Mouse (Mus musculus): ENCODE data around the gene Tm4sf5. TPM values are rescaled to one million over a fixed set of nuclear protein-coding genes. Genes with fewer than 3 reads are reported as not detected.
"Not testable (repeated sequence)": the region's sequence is repeated elsewhere in the genome, so short reads cannot be mapped to it uniquely, and the experiment has no call there.

Gene Tm4sf5
- polyA plus RNA-seq, 2 experiments = 0.90 to 2.1 TPM

- Histone ChIP-seq H3K4me1 (replicated peaks; ENCODE audit: control insufficient read depth in 2 of 2, insufficient read depth in 2 of 2, low read length in 1 of 2) (peaks cover 3 to 8% of the 10 kb centered on the region in 2 experiments; a peak in 3 of 4 replicates), H3K27me3 (ENCODE audit: control insufficient read depth, insufficient read depth, low read length) (no peaks in the 10 kb centered on the region), H3K4me2 (ENCODE audit: low read depth) (no peak overlapping the region), H3K27ac (no peak overlapping the region), H3K36me3 (replicated peaks; ENCODE audit: control insufficient read depth, insufficient read depth, low read depth) (peaks cover 16% of the 10 kb centered on the region), H3K4me3 (ENCODE audit: insufficient read depth in 1 of 2, low read depth in 2 of 2, low read length in 2 of 2) (no peak overlapping the region), H3K9me3 (ENCODE audit: control insufficient read depth, low read length) (no peaks in the 10 kb centered on the region), H3K9ac (replicated peaks) (no peak overlapping the region)
- TF ChIP-seq CTCF (IDR thresholded peaks at IDR 0.05; ENCODE audit: low read depth) (no peak), EP300 (IDR thresholded peaks at IDR 0.05; ENCODE audit: low read depth) (no peak)
- 69% methylated on average over 7 of the region's 7 CpGs for WGBS (ENCODE audit: insufficient replicate concordance)
- ATAC-seq (ENCODE audit: insufficient read depth) = no peak
- DNase-seq (ENCODE audit: low read depth in 3 of 3, low spot score in 3 of 3) = no peak
These were observed 23.6 kb downstream of the Tm4sf5 start for GRCm38 (mm10) chr11:70528610-70529009.

- not testable (repeated sequence) for H3K27me3 ChIP-seq (ENCODE audit: control insufficient read depth, insufficient read depth, low read length); ATAC-seq (ENCODE audit: insufficient read depth); H3K27ac ChIP-seq; H3K4me2 ChIP-seq (ENCODE audit: low read depth); DNase-seq (ENCODE audit: low read depth in 3 of 3, low spot score in 3 of 3); H3K9me3 ChIP-seq (ENCODE audit: control insufficient read depth, low read length); H3K4me1 ChIP-seq (replicated peaks; ENCODE audit: control insufficient read depth in 2 of 2, insufficient read depth in 2 of 2, low read length in 1 of 2); H3K9ac ChIP-seq (replicated peaks); H3K4me3 ChIP-seq (ENCODE audit: insufficient read depth in 1 of 2, low read depth in 2 of 2, low read length in 2 of 2)
- WGBS (ENCODE audit: insufficient replicate concordance) = 61% methylated on average over 2 of the region's 2 CpGs
- peaks cover 16% of the 10 kb centered on the region for H3K36me3 ChIP-seq (replicated peaks; ENCODE audit: control insufficient read depth, insufficient read depth, low read depth)
These were observed 26.0 kb downstream of the Tm4sf5 start for GRCm38 (mm10) chr11:70531065-70531464.

GRCm38 (mm10) chr11:70532839-70533238 lies 27.8 kb downstream of the Tm4sf5 start, which contains the start of gene Gm40193:
Gm40193 (minus strand) TSS chr11:70532939.
- H3K4me2 ChIP-seq (ENCODE audit: low read depth) = no peak within 1 kb of the TSS
- H3K9ac ChIP-seq (replicated peaks) = no peak within 1 kb of the TSS
- no peaks in the 10 kb centered on the region for H3K27me3 ChIP-seq (ENCODE audit: control insufficient read depth, insufficient read depth, low read length)
- ATAC-seq (ENCODE audit: insufficient read depth) (no peak), DNase-seq (ENCODE audit: low read depth in 3 of 3, low spot score in 3 of 3) (no peak)
- peaks cover 3% of the 10 kb centered on the region; the same call in 1 of the 2 replicates for H3K36me3 ChIP-seq (replicated peaks; ENCODE audit: control insufficient read depth, insufficient read depth, low read depth)
- TF ChIP-seq EP300 (IDR thresholded peaks at IDR 0.05; ENCODE audit: low read depth) (no peak), CTCF (IDR thresholded peaks at IDR 0.05; ENCODE audit: low read depth) (no peak)
- H3K4me1 ChIP-seq (replicated peaks; ENCODE audit: control insufficient read depth in 2 of 2, insufficient read depth in 2 of 2, low read length in 1 of 2) = no peaks in the 10 kb centered on the region
- H3K9me3 ChIP-seq (ENCODE audit: control insufficient read depth, low read length) = no peaks in the 10 kb centered on the region
- no peak within 1 kb of the TSS for H3K27ac ChIP-seq
- WGBS (ENCODE audit: insufficient replicate concordance) = 73% methylated on average over 6 of the region's 6 CpGs
- no peak within 1 kb of the TSS for H3K4me3 ChIP-seq (ENCODE audit: insufficient read depth in 1 of 2, low read depth in 2 of 2, low read length in 2 of 2)

- DNase-seq (ENCODE audit: low read depth in 3 of 3, low spot score in 3 of 3) (no peak), ATAC-seq (ENCODE audit: insufficient read depth) (no peak)
- Histone ChIP-seq H3K4me3 (ENCODE audit: insufficient read depth in 1 of 2, low read depth in 2 of 2, low read length in 2 of 2) (peak overlapping the region; percentile 41 to 53), H3K36me3 (replicated peaks; ENCODE audit: control insufficient read depth, insufficient read depth, low read depth) (no peaks in the 10 kb centered on the region), H3K27ac (no peak overlapping the region), H3K9me3 (ENCODE audit: control insufficient read depth, low read length) (no peaks in the 10 kb centered on the region), H3K4me2 (ENCODE audit: low read depth) (peak overlapping the region; percentile 53), H3K27me3 (ENCODE audit: control insufficient read depth, insufficient read depth, low read length) (peaks cover 25% of the 10 kb centered on the region), H3K4me1 (replicated peaks; ENCODE audit: control insufficient read depth in 2 of 2, insufficient read depth in 2 of 2, low read length in 1 of 2) (no peaks in the 10 kb centered on the region), H3K9ac (replicated peaks) (no peak overlapping the region)
- WGBS (ENCODE audit: insufficient replicate concordance) = 19% methylated on average over 9 of the region's 9 CpGs
- TF ChIP-seq EP300 (IDR thresholded peaks at IDR 0.05; ENCODE audit: low read depth) = no peak
- no peak for TF ChIP-seq CTCF (IDR thresholded peaks at IDR 0.05; ENCODE audit: low read depth)
These were observed 34.4 kb downstream of the Tm4sf5 start for GRCm38 (mm10) chr11:70539423-70539822.

- Histone ChIP-seq H3K27ac (no peak within 1 kb of the TSS), H3K9me3 (ENCODE audit: control insufficient read depth, low read length) (no peaks in the 10 kb centered on the region), H3K27me3 (ENCODE audit: control insufficient read depth, insufficient read depth, low read length) (peaks cover 25% of the 10 kb centered on the region), H3K4me1 (replicated peaks; ENCODE audit: control insufficient read depth in 2 of 2, insufficient read depth in 2 of 2, low read length in 1 of 2) (no peaks in the 10 kb centered on the region), H3K4me3 (ENCODE audit: insufficient read depth in 1 of 2, low read depth in 2 of 2, low read length in 2 of 2) (peak within 1 kb of the TSS; percentile 41 to 53), H3K4me2 (ENCODE audit: low read depth) (peak within 1 kb of the TSS; percentile 53), H3K9ac (replicated peaks) (0 out of 2 replicates have a peak within 1 kb of the TSS, but pooled peaks have one; percentile 5), H3K36me3 (replicated peaks; ENCODE audit: control insufficient read depth, insufficient read depth, low read depth) (no peaks in the 10 kb centered on the region)
- peak in 2 of 3 experiments; percentile 44 to 45 for DNase-seq (ENCODE audit: low read depth in 3 of 3, low spot score in 3 of 3)
- TF ChIP-seq CTCF (IDR thresholded peaks at IDR 0.05; ENCODE audit: low read depth) = peak; percentile 65
- TF ChIP-seq EP300 (IDR thresholded peaks at IDR 0.05; ENCODE audit: low read depth) = no peak
- under 1% methylated on average over 45 of the region's 65 CpGs for WGBS (ENCODE audit: insufficient replicate concordance)
- ATAC-seq (ENCODE audit: insufficient read depth) = peak; percentile 91
These were observed 35.0 kb downstream of the Tm4sf5 start, which contains the start of gene Pld2 for GRCm38 (mm10) chr11:70539877-70540587. Pld2 (plus strand) TSS chr11:70540064.

All from liver, embryonic 14.5 days (tissue).